Mouse (Mus musculus): ENCODE data around the gene Lgr4. TPM values are rescaled to one million over a fixed set of nuclear protein-coding genes. Genes with fewer than 3 reads are reported as not detected.

Gene Lgr4
- polyA plus RNA-seq, 1 experiment = 0.04 TPM

DNA sequence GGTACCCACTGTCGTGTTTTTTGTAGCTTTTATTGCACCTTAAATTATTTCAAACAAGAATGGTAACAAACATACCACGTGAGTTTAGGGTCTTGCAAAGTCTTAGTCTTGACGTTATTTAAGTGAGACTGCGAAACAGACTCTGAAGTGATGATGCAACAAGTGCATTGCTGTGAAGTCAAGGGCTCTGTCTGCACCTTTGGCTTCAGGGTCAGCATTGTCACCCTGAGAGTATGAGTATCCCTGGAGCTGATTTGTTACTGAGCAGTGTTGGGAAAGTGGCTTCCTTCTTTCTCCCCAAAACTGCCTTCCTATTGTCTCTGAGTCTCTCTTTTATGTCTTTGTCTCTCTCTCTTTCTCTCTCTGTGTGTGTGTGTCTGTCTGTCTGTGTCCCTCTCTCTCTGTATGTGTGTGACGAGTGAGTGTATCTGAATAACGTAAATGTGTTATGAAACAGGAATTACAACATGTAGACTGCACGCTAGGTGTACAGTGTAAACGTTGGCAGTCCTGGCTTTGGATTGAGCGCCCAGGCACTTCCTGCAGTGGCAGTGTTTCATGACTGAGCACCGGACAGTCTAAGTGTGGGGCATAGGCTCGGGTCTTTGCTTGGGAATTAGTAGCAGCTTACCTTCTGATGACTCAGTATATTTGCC, 18.4 kb downstream of the Lgr4 start:
- Histone ChIP-seq H3K9me3 (ENCODE audit: control insufficient read depth, low read length) (no peaks in the 10 kb centered on the region), H3K4me3 (replicated peaks) (no peak overlapping the region), H3K27me3 (ENCODE audit: control insufficient read depth) (no peaks in the 10 kb centered on the region), H3K36me3 (ENCODE audit: control insufficient read depth) (no peaks in the 10 kb centered on the region), H3K4me1 (ENCODE audit: control insufficient read depth) (peaks cover 3% of the 10 kb centered on the region; the same call in 1 of the 2 replicates)
- TF ChIP-seq TAL1 (IDR thresholded peaks at IDR 0.05; ENCODE audit: low read length) = no peak
- TF ChIP-seq GATA1 (IDR thresholded peaks at IDR 0.05; ENCODE audit: low read length) = no peak

DNA sequence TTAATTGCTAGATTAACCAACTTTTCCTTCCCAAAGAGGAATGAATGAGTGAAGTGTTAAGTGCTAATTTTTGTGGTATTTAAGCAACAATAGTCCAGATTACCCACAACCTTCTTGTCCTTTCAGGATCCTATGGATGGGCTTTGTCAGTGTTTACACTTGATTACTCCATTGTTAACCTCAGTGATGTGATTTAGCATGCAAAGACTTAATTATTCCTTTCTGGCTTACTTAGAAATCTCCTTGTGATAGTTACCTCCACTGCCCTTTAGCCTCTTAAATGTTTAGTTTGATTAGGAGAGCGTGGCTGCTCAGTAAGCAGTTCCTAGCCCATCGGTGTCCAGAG, 18.9 kb downstream of the Lgr4 start:
- H3K27me3 ChIP-seq (ENCODE audit: control insufficient read depth) = no peaks in the 10 kb centered on the region
- no peaks in the 10 kb centered on the region for H3K36me3 ChIP-seq (ENCODE audit: control insufficient read depth)
- no peak overlapping the region for H3K4me3 ChIP-seq (replicated peaks)
- no peak for TF ChIP-seq GATA1 (IDR thresholded peaks at IDR 0.05; ENCODE audit: low read length)
- TF ChIP-seq TAL1 (IDR thresholded peaks at IDR 0.05; ENCODE audit: low read length) = no peak
- no peaks in the 10 kb centered on the region for H3K9me3 ChIP-seq (ENCODE audit: control insufficient read depth, low read length)
- peaks cover 3% of the 10 kb centered on the region; the same call in 1 of the 2 replicates for H3K4me1 ChIP-seq (ENCODE audit: control insufficient read depth)

- Histone ChIP-seq H3K36me3 (ENCODE audit: control insufficient read depth) (no peaks in the 10 kb centered on the region), H3K4me3 (replicated peaks) (no peak overlapping the region), H3K4me1 (ENCODE audit: control insufficient read depth) (peaks cover 6% of the 10 kb centered on the region), H3K9me3 (ENCODE audit: control insufficient read depth, low read length) (no peaks in the 10 kb centered on the region), H3K27me3 (ENCODE audit: control insufficient read depth) (no peaks in the 10 kb centered on the region)
- TF ChIP-seq TAL1 (IDR thresholded peaks at IDR 0.05; ENCODE audit: low read length) = no peak
- no peak for TF ChIP-seq GATA1 (IDR thresholded peaks at IDR 0.05; ENCODE audit: low read length)
These were observed 24.6 kb downstream of the Lgr4 start for GRCm38 (mm10) chr2:109941973-109942444.

- Histone ChIP-seq H3K36me3 (ENCODE audit: control insufficient read depth) (no peaks in the 10 kb centered on the region), H3K27me3 (ENCODE audit: control insufficient read depth) (no peaks in the 10 kb centered on the region), H3K9me3 (ENCODE audit: control insufficient read depth, low read length) (no peaks in the 10 kb centered on the region), H3K4me1 (ENCODE audit: control insufficient read depth) (peaks cover 6% of the 10 kb centered on the region), H3K4me3 (replicated peaks) (no peak overlapping the region)
- TF ChIP-seq TAL1 (IDR thresholded peaks at IDR 0.05; ENCODE audit: low read length) (no peak), GATA1 (IDR thresholded peaks at IDR 0.05; ENCODE audit: low read length) (no peak)
These were observed 25.5 kb downstream of the Lgr4 start for GRCm38 (mm10) chr2:109942810-109943570.

DNA sequence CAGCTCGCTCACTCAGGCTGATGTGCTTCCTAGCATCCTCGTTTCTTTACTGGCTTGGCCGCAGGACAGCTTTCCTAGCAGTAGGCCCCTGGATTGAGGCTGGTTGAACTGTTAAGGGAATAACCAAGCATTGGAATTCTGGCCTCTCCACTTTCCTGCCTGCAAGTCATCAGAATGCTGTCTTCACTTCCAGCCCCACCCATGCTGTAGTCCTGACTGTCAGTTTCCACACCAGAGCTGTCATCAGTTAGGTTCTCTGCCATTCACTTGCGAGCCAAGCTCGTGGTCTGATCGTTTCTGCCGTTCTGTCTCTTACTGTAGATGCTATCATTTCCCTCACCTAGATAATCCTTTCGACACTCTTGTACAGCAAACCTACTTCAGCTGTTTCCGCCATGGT, 27.5 kb downstream of the Lgr4 start:
- H3K9me3 ChIP-seq (ENCODE audit: control insufficient read depth, low read length) = no peaks in the 10 kb centered on the region
- no peaks in the 10 kb centered on the region for H3K27me3 ChIP-seq (ENCODE audit: control insufficient read depth)
- H3K4me3 ChIP-seq (replicated peaks) = no peak overlapping the region
- TF ChIP-seq TAL1 (IDR thresholded peaks at IDR 0.05; ENCODE audit: low read length) = no peak
- no peak for TF ChIP-seq GATA1 (IDR thresholded peaks at IDR 0.05; ENCODE audit: low read length)
- no peaks in the 10 kb centered on the region for H3K36me3 ChIP-seq (ENCODE audit: control insufficient read depth)
- H3K4me1 ChIP-seq (ENCODE audit: control insufficient read depth) = peaks cover 11% of the 10 kb centered on the region

DNA sequence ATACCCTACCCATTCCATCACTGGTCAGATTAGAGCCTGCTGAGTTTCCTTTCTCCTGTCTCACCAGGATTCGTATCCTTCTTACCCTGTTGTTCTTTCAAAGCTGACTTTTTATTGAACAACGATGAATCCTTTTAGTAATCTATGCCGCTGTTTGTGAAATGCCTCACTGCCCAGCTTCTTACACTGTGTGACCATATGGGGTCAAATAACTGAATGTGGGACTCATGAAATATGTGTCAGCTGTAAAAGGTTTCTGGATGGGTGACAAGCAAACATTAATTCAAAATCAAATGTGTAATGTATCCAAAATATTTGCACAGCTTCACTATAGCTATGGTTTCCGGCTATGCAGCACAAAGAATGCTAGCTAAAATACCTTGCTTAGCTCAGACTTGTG, 28.1 kb downstream of the Lgr4 start:
- no peaks in the 10 kb centered on the region for H3K27me3 ChIP-seq (ENCODE audit: control insufficient read depth)
- TF ChIP-seq TAL1 (IDR thresholded peaks at IDR 0.05; ENCODE audit: low read length) = no peak
- no peak for TF ChIP-seq GATA1 (IDR thresholded peaks at IDR 0.05; ENCODE audit: low read length)
- no peaks in the 10 kb centered on the region for H3K9me3 ChIP-seq (ENCODE audit: control insufficient read depth, low read length)
- H3K36me3 ChIP-seq (ENCODE audit: control insufficient read depth) = no peaks in the 10 kb centered on the region
- H3K4me1 ChIP-seq (ENCODE audit: control insufficient read depth) = peaks cover 16% of the 10 kb centered on the region
- H3K4me3 ChIP-seq (replicated peaks) = no peak overlapping the region

GRCm38 (mm10) chr2:109946426-109946825, 29.0 kb downstream of the Lgr4 start:
- H3K36me3 ChIP-seq (ENCODE audit: control insufficient read depth) = no peaks in the 10 kb centered on the region

GRCm38 (mm10) chr2:109949519-109949918, 32.1 kb downstream of the Lgr4 start:
- Histone ChIP-seq H3K4me3 (replicated peaks) (no peak overlapping the region), H3K9me3 (ENCODE audit: control insufficient read depth, low read length) (no peaks in the 10 kb centered on the region), H3K4me1 (ENCODE audit: control insufficient read depth) (peaks cover 42% of the 10 kb centered on the region), H3K36me3 (ENCODE audit: control insufficient read depth) (no peaks in the 10 kb centered on the region), H3K27me3 (ENCODE audit: control insufficient read depth) (no peaks in the 10 kb centered on the region)
- TF ChIP-seq TAL1 (IDR thresholded peaks at IDR 0.05; ENCODE audit: low read length) (no peak), GATA1 (IDR thresholded peaks at IDR 0.05; ENCODE audit: low read length) (no peak)

More at GRCm38 (mm10) chr2:109946426-109946825, 29.0 kb downstream of the Lgr4 start:
- TF ChIP-seq GATA1 (IDR thresholded peaks at IDR 0.05; ENCODE audit: low read length) (no peak), TAL1 (IDR thresholded peaks at IDR 0.05; ENCODE audit: low read length) (no peak)
- H3K27me3 ChIP-seq (ENCODE audit: control insufficient read depth) = no peaks in the 10 kb centered on the region
- no peaks in the 10 kb centered on the region for H3K9me3 ChIP-seq (ENCODE audit: control insufficient read depth, low read length)
- no peak overlapping the region for H3K4me3 ChIP-seq (replicated peaks)
- H3K4me1 ChIP-seq (ENCODE audit: control insufficient read depth) = peaks cover 25% of the 10 kb centered on the region

DNA sequence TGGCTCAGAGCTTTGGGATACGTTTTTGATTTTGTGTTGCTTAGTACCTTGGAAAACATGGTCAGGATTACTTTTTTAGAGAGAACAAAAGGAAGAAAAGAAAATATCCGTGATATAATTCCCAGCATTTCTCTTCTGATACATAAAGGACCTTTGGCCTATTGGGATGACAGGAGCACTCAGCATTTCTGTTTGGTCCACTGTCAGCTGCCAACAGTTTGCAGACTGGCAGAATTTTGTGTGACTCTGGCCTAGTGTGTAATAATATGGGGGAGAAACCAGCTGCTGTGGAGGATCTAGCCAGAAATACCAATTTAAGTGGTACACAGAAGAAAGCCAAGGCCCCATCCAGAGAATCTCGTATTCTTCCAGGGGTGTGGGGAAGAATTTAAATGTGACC, 32.9 kb downstream of the Lgr4 start:
- TF ChIP-seq GATA1 (IDR thresholded peaks at IDR 0.05; ENCODE audit: low read length) = no peak
- TF ChIP-seq TAL1 (IDR thresholded peaks at IDR 0.05; ENCODE audit: low read length) = no peak

More for the DNA sequence above, 32.9 kb downstream of the Lgr4 start:
- Histone ChIP-seq H3K4me3 (replicated peaks) (no peak overlapping the region), H3K36me3 (ENCODE audit: control insufficient read depth) (no peaks in the 10 kb centered on the region), H3K4me1 (ENCODE audit: control insufficient read depth) (peaks cover 43% of the 10 kb centered on the region), H3K27me3 (ENCODE audit: control insufficient read depth) (no peaks in the 10 kb centered on the region), H3K9me3 (ENCODE audit: control insufficient read depth, low read length) (no peaks in the 10 kb centered on the region)
